Mouse (Mus musculus) left cerebral cortex, adult 8-10 months (tissue): ENCODE measurements around the gene Esrrb. TPM values are rescaled to one million over a fixed set of nuclear protein-coding genes. Genes with fewer than 3 reads are reported as not detected.

Experiments used
- DNase-seq, 2 experiments: peaks; one replicate each; pipeline ENCODE4 v3.0.0; 2022; ENCODE audit warnings: low spot score in 2 of 2
- total RNA-seq, 4 experiments: library from RNA; stranded (reverse); gene quantifications; 2 replicates each; pipeline ENCODE4 v1.2.4; 2022

Esrrb gene
- 1 to 10 TPM; 1.6 to 2.3 (median 1.8) TPM for total RNA-seq

GRCm38 (mm10) chr12:86360696-86361631, at the start of gene Esrrb:
Gene Esrrb, plus strand, starts transcription at chr12:86361117.
- no peak for DNase-seq

- DNase-seq, result no peak
Observed at GRCm38 (mm10) chr12:86320629-86321028, 40.3 kb upstream of the Esrrb start.

DNA sequence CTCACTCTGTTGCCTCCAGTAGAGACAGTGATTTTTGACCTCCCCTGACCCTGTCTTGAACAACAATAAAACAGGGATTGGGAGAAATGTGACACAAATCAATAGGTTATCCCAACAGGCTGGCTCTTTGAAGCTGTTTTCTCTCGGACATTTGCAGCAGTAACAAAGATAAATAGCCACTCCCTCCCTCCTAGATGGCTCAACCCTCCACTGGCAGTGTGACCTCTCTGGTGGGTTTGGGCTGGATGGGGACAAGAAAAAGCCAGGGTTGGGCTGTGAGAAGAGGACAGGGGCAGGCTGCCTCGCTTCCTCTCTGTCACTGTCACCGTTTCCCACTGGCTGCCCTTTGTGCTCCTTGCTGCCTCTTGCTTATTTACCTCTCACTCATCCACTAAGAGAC, 36.6 kb upstream of the Esrrb start:
- no peak for DNase-seq

DNA sequence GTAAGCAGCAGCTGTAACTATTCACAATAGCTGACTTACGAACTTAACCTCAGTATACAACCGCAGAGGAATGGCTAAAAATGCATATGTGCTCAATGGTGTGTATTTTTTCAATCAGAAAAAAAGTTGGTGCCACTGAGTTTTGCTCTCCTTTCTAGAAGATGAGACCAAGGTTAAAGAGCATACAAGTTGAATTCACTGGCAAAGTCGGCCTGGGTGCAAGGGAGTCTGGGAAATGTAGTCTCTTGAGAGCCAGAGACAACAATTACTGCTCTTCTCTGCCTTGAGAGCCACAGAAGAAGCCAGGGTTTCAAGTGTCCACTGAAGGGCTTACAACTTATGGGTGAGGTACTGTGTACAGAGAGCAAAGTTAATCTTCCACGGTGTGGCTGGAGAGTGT, 31.1 kb upstream of the Esrrb start:
- no peak for DNase-seq

DNA sequence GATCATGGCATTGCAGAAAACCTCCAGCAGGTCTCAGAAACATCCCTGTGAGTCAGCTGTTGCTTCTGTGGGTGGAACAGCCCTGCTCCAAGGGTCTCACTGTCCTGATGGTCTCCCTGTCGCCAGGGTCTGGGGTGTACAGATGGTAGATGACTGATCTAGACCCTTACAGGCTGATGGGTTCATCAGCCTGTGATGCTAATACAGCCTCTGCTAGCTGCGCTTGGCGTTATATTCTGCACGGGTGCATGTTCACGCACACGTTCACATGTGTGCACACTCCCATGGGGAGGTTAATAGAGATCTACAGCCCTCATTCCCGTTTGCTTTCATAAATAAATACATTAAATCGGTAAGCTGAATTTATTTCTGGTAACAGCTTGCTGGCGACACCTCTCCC, 30.2 kb upstream of the Esrrb start:
- no peak for DNase-seq

- DNase-seq, result no peak
Observed at GRCm38 (mm10) chr12:86331248-86331647, 29.7 kb upstream of the Esrrb start.

DNA sequence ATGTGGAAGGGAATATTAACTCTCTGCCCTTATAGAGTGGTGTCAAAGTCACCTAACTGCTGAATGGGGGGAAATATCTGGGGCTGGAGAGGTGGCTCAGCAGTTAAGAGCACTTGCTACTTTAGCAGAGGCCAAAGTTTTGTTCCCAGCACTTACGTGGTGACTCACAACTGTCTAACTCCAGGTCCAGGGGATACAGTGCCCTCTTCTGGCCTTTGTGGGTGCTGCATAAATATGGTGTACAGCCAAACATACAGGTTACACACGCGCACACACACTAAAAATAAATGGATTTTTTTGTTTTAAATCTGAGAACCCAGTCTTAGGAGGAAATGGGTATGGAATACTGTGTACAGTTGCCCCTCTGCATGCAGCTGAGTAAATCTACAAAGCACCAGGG, 24.7 kb upstream of the Esrrb start:
- DNase-seq, result no peak

DNA sequence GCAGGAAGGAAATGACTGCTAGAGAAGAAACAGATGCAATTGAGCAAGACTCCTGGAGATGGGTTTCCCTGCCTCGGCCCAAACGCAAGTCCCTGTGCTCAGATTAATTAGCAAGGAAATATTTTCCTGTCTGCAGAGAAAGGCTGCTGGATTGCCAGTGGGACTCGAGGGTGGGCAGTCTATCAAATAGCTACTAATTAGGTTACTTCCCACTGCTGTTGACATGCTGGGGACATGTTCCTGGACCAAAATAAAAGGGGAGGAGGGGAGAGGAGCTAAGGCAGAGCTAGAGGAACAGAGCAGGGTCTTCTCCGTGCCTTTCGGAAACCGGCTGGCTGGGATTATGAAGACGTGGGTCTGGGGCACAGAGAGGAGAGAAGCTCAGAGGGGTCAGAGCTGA, 24.0 kb upstream of the Esrrb start:
- DNase-seq, result no peak

GRCm38 (mm10) chr12:86349477-86349876, 11.4 kb upstream of the Esrrb start:
- DNase-seq, result no peak

DNA sequence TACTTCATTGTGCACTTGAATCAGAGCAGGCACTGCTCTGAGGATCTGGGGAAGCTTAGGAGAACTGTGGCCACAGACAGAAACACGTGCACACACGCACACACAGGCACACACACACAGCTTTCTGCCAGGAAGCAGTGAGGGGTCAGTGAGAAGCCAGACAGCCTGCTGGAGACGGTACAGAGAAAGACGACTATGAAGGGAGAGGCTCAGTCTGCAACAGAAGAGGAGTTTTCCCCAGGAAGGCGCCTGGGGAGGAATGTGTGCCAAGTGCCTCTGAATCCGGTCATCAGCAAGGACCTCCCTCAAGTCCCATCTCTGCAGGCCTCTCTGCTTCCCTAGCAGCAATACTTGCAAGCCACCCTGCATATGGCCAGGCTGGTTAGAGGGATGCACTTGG, 1.5 kb upstream of the Esrrb start:
- DNase-seq, result no peak

DNA sequence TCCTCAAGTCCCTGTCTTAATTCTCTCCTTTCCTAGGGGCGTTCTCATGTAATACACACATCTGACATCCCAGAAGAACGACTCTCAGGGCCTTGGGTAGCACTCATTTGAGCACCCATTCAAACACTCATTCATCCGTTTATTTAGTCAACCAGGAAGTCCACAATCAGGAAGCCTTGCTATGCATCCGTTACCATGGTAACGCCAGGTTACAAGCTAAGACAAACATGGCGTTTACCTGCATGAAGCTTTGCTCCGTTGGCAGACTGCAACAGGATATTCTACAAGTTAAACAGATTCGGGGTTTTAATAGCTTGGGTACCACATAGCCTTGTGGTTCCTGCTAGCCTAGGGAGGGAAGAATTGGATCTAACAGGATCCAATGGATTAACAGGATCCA, 1.0 kb upstream of the Esrrb start:
- no peak for DNase-seq

- no peak for DNase-seq
Observed at GRCm38 (mm10) chr12:86364285-86364684, 3.4 kb downstream of the Esrrb start.

- DNase-seq, result no peak
Observed at GRCm38 (mm10) chr12:86364756-86365155, 3.8 kb downstream of the Esrrb start.

DNA sequence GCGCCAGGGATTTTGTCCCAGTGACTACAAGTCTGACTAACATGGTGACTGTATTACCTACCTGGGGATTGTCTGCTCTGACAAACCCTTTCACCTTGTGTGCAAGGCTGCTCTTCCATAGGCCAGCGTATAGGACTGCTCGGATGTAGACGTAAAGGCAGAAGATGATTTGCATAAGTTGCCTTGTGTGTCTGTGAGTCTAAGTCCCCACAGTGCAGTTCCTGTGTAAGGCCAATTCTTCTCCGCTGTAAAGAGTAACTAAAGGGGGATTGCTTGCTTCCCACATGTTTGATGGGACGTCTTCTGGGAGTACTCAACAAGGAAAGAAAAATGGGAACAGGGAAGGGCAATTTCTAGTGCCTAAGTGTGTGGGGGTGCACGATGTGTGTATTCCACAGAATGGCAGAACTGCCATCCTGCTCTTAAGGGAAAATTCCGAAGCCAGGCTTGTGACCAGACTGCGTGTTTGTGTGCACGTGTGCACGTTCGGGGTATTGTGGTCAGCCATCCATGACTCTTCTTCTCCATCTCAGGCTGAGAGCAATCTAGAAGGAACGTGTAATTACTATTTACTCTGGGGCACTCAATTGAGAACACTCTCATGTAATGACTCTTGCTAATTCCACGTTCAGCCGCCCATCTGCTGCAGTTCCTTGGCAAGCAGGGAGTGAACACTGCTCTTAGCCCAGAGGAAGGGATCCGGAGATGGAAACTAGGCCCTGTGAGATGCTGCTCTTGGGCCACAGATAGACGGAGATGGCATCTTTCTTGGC, 9.9 kb downstream of the Esrrb start:
- no peak for DNase-seq

GRCm38 (mm10) chr12:86374286-86374685, 13.4 kb downstream of the Esrrb start:
- no peak for DNase-seq

DNA sequence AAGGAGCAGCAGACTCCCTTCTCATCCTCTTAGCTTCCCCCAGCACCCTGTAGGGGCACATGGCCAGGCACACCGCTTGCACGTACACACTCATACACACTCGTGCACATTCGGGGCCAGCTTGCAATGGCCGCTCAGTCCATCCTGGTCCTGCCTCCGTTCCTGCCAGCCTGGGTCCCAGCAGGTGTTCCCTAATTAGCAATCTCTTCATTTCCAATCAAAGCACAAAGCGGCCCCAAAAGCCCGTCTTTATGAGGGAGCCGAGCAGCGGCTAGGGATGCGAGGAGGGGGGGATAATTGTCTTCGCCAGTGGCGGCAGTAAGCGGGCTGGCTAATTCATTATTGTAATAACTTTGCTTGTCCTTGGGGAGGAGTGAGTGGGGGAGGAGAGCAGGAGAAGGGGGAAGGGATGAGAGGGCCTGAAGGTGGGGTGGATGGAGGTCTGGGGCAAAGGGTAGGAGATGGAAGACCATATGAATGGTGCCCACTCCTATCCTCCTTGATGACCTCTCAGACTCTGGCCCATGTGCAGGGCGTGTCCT, 18.8 kb downstream of the Esrrb start:
- no peak for DNase-seq

DNA sequence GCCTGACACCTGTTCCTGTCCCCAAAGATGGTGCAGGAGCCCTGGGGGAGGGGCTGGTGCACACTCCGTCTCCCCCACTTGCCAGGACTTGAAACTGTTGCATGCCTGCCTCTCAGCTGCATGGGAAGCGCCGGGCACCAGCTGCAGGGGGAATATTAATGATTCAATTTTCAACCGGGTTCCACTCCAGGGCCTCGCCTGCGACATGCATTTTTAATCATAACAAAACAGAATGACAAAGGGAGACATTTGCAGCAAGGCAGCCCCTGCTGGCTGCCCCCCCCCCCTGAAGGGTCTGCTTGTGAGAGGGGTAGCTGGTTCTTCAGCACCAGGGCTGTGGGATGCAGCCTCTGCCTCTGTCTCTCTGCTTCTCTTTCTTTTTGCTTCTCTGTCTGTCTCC, 22.9 kb downstream of the Esrrb start:
- DNase-seq, result no peak

- DNase-seq, result no peak
Observed at GRCm38 (mm10) chr12:86387671-86388270, 26.9 kb downstream of the Esrrb start.

DNA sequence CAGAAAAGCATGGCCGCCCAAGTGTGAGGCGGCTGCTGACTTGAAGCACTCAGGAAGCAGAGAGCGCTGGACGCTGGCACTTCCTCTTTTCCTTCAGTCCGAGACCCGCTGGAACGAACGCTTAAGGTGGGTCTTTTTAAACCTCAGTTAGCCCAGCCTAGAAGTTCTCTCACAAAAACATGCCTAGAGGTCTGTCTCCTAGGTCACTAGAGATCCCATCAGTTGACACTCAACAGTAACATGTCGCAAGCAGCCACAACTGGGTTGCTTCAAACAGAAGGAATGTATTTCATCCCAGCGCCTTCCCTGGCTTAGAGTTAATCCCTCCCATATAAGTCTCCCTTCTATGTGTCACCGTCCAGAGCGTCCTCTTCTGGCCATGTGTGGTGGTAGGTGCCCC, 33.9 kb downstream of the Esrrb start:
- no peak for DNase-seq

- DNase-seq, result no peak
Observed at GRCm38 (mm10) chr12:86395326-86395725, 34.4 kb downstream of the Esrrb start.

- no peak for DNase-seq
Observed at GRCm38 (mm10) chr12:86398762-86399161, 37.8 kb downstream of the Esrrb start.

GRCm38 (mm10) chr12:86402718-86403117, 41.8 kb downstream of the Esrrb start:
- peak; percentile 16 to 61 for DNase-seq
